Mouse (Mus musculus) lung, adult 2 months (tissue): ENCODE data around the gene Skil. TPM values are rescaled to one million over a fixed set of nuclear protein-coding genes. Genes with fewer than 3 reads are reported as not detected.
A peak's percentile ranks its signal among the peaks of the same experiment; 100 is the strongest.
"Not testable (repeated sequence)": the region's sequence is repeated elsewhere in the genome, so short reads cannot be mapped to it uniquely, and the experiment has no call there.

Experiments used
- DNase-seq: peaks from one replicate; pipeline ENCODE4 v3.0.0; 2022
- H3K4me1 ChIP-seq: fragments of 200-500 bp; 2 replicates; pipeline ENCODE4 v1.6.1; 2011; ENCODE audit warnings: low read length; ENCODE audit not compliant: control insufficient read depth, insufficient read depth
- H3K4me3 ChIP-seq: fragments of 200-500 bp; replicated peaks from 2 replicates; pipeline ENCODE3; 2011; ENCODE audit warnings: low read depth, mild to moderate bottlenecking, control low read depth, low read length; ENCODE audit errors: extremely low read depth
- CTCF ChIP-seq: fragments of 200-500 bp; IDR thresholded peaks from 2 replicates; pipeline ENCODE4 v1.5.1; 2011; ENCODE audit warnings: mild to moderate bottlenecking, low read length, control low read depth; ENCODE audit not compliant: insufficient read depth
- POLR2A ChIP-seq: fragments of 200-500 bp; IDR thresholded peaks from 2 replicates; pipeline ENCODE4 v1.6.1; 2011; ENCODE audit warnings: low read depth, mild to moderate bottlenecking, control low read depth, low read length, borderline replicate concordance; ENCODE audit errors: extremely low read depth
- WGBS: fragments of 180-500 bp; shearing (Covaris S2); methylation state at CpG from one replicate; pipeline ENCODE4 v1.1.7; 2018; 5-methylcytosine and 5-hydroxymethylcytosine counted together
- polyA plus RNA-seq: library from polyadenylated mRNA; depleted of rRNA; stranded (reverse); fragments of >200 nt; gene quantifications from 2 replicates; pipeline ENCODE4 v1.2.3, GENCODE M21; 2012

Skil gene
- polyA plus RNA-seq, 1 experiment = 11.1 TPM

GRCm38 (mm10) chr3:31123098-31123497 lies 28.2 kb downstream of the Skil start:
- H3K4me3 ChIP-seq = no peak overlapping the region
- WGBS = 76% methylated on average over 4 of the region's 4 CpGs
- TF ChIP-seq CTCF (no peak), POLR2A (no peak)

GRCm38 (mm10) chr3:31126303-31126702 lies 31.4 kb downstream of the Skil start:
- Histone ChIP-seq H3K4me1 (no peaks in the 10 kb centered on the region), H3K4me3 (no peak overlapping the region)
- no peak for TF ChIP-seq CTCF
- no peak for TF ChIP-seq POLR2A
- no peak for DNase-seq
- WGBS = 58% methylated on average over 4 of the region's 4 CpGs

More at GRCm38 (mm10) chr3:31123098-31123497, 28.2 kb downstream of the Skil start:
- DNase-seq = no peak
- H3K4me1 ChIP-seq = no peaks in the 10 kb centered on the region

- TF ChIP-seq POLR2A (no peak), CTCF (no peak)
- no peaks in the 10 kb centered on the region for H3K4me1 ChIP-seq
- no peak overlapping the region for H3K4me3 ChIP-seq
- no peak for DNase-seq
- 77% methylated on average over 3 of the region's 3 CpGs for WGBS
Measured at GRCm38 (mm10) chr3:31126848-31127247, 32.0 kb downstream of the Skil start.

GRCm38 (mm10) chr3:31129766-31130165 lies 34.9 kb downstream of the Skil start:
- no peak for DNase-seq
- 37% methylated on average over 4 of the region's 4 CpGs for WGBS

GRCm38 (mm10) chr3:31133664-31134063 lies 38.8 kb downstream of the Skil start:
- H3K4me3 ChIP-seq = no peak overlapping the region
- WGBS = 13% methylated on average over 5 of the region's 5 CpGs
- no peak for TF ChIP-seq POLR2A
- TF ChIP-seq CTCF = no peak
- DNase-seq = no peak
- peaks cover 5% of the 10 kb centered on the region for H3K4me1 ChIP-seq

More at GRCm38 (mm10) chr3:31129766-31130165, 34.9 kb downstream of the Skil start:
- Histone ChIP-seq H3K4me3 (no peak overlapping the region), H3K4me1 (peaks cover 5% of the 10 kb centered on the region)
- TF ChIP-seq POLR2A (no peak), CTCF (no peak)

- DNase-seq = no peak
- WGBS = 82% methylated on average over 8 of the region's 8 CpGs
- TF ChIP-seq CTCF (no peak), POLR2A (no peak)
- Histone ChIP-seq H3K4me1 (peaks cover 5% of the 10 kb centered on the region), H3K4me3 (no peak overlapping the region)
Measured at GRCm38 (mm10) chr3:31134246-31134645, 39.4 kb downstream of the Skil start.

GRCm38 (mm10) chr3:31134696-31135095 lies 39.8 kb downstream of the Skil start:
- peak; percentile 12 for DNase-seq
- H3K4me1 ChIP-seq = peaks cover 5% of the 10 kb centered on the region
- TF ChIP-seq CTCF (no peak), POLR2A (no peak)
- H3K4me3 ChIP-seq = no peak overlapping the region
- 38% methylated on average over 7 of the region's 7 CpGs for WGBS

- not testable (repeated sequence) for H3K4me3 ChIP-seq, DNase-seq, H3K4me1 ChIP-seq
- 74% methylated on average over 4 of the region's 4 CpGs for WGBS
Measured at GRCm38 (mm10) chr3:31136591-31136990, 41.7 kb downstream of the Skil start.

- peak; percentile 56 for DNase-seq
- WGBS = 54% methylated on average over 13 of the region's 13 CpGs
- no peak overlapping the region for H3K4me3 ChIP-seq
Measured at GRCm38 (mm10) chr3:31138454-31139424, 43.9 kb downstream of the Skil start.

GRCm38 (mm10) chr3:31141621-31142020 lies 46.8 kb downstream of the Skil start:
- no peak overlapping the region for H3K4me3 ChIP-seq
- H3K4me1 ChIP-seq = no peaks in the 10 kb centered on the region
- 81% methylated on average over 4 of the region's 4 CpGs for WGBS
- TF ChIP-seq CTCF = no peak
- no peak for TF ChIP-seq POLR2A
- no peak for DNase-seq

More at GRCm38 (mm10) chr3:31138454-31139424, 43.9 kb downstream of the Skil start:
- H3K4me1 ChIP-seq = peaks cover 4% of the 10 kb centered on the region
- no peak for TF ChIP-seq POLR2A
- TF ChIP-seq CTCF = peak; percentile 59

- not testable (repeated sequence) for H3K4me3 ChIP-seq, DNase-seq, H3K4me1 ChIP-seq
- WGBS = 83% methylated on average over 11 of the region's 11 CpGs
Measured at GRCm38 (mm10) chr3:31145222-31145621, 50.4 kb downstream of the Skil start.
